Comparison of ENCODE assay signal across 1 mouse cellular context in genomic region chr19:6166750-6167149, GRCm38 (mm10).
TF ChIP-seq lines count a peak whose summit lies in the region.

No protein-coding gene starts in this region.

TF ChIP-seq in MEL, 35 proteins besides CTCF, POLR2A, EP300 and RAD21:
- TF ChIP-seq TBP (IDR thresholded peaks at IDR 0.05; ENCODE audit: low read depth, low read length) = no peak
- no peak for TF ChIP-seq E2F4 (IDR thresholded peaks at IDR 0.05; ENCODE audit: borderline replicate concordance, low read depth, low read length)
- no peak for TF ChIP-seq NELFE (IDR thresholded peaks at IDR 0.05; ENCODE audit: low read depth, low read length)
- TF ChIP-seq SMC3 (IDR thresholded peaks at IDR 0.05; ENCODE audit: low read depth, low read length) = peak; percentile 51
- no peak for TF ChIP-seq GATA1 (IDR thresholded peaks at IDR 0.05; ENCODE audit: low read depth, low read length)
- 0 out of 2 replicates have a peak, but pooled peaks have one; percentile 15 for TF ChIP-seq MAZ (IDR thresholded peaks at IDR 0.05; ENCODE audit: low read depth, low read length)
- no peak for TF ChIP-seq NRF1 (IDR thresholded peaks at IDR 0.05; ENCODE audit: insufficient read depth, low read depth, low read length, poor library complexity, severe bottlenecking)
- TF ChIP-seq CHD1 (IDR thresholded peaks at IDR 0.05; ENCODE audit: low read depth, low read length) = no peak
- no peak for TF ChIP-seq JUND (IDR thresholded peaks at IDR 0.05; ENCODE audit: low read depth, low read length)
